Mouse (Mus musculus) v-Abl transformed pro-B cells (cell line): ENCODE data around the gene Nr2f2.

Experiments
- in situ Hi-C, 2 experiments: fragments of 400-800 bp; cut with MboI; formaldehyde crosslinking; loops; one replicate each; pipeline ENCODE4 v1.15.1; 2025; ENCODE audit not compliant: unreplicated experiment in 2 of 2

The Nr2f2 gene

DNA sequence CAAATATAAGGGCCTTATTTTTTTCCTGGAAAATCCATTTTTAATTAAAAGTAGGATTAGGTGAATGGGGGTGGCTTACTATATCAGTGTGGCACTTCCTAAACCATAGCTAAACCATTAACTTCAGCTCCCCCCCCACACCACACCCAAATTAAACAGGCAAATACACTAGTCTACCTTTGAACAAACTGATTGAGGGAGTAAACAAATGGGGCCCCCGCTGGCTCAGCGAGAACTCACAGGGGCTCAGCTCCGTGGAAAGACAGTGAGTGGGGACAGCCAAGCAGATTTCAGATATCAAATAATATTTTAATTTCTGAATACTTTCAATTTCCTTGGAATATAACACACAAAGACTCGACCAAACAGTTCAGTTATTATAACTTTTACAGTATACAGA lies 13.4 kb downstream of the Nr2f2 start:
- in situ Hi-C loops = no loop called here

DNA sequence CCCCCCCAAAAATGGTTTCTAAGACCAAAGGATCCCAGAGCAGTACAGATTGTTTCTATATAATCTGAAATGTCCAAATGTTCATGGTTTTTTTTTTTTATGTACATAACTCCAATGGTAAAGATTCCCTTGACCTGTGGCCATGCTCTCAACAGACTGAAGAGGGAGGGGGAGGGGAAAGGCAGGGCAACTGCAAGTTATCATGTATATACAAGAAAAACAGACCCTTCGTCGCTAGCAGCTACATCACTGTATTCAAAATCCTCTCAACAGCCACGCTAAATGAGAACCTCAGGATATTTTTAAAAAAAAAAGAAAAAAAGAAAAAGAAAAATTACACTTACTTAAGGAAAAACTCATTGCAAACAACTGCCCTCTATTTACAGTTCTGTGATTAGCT lies 13.9 kb downstream of the Nr2f2 start:
- in situ Hi-C loops = no loop called here

- in situ Hi-C loops = no loop called here
Observed at GRCm38 (mm10) chr7:70351981-70352560, 14.5 kb downstream of the Nr2f2 start.

DNA sequence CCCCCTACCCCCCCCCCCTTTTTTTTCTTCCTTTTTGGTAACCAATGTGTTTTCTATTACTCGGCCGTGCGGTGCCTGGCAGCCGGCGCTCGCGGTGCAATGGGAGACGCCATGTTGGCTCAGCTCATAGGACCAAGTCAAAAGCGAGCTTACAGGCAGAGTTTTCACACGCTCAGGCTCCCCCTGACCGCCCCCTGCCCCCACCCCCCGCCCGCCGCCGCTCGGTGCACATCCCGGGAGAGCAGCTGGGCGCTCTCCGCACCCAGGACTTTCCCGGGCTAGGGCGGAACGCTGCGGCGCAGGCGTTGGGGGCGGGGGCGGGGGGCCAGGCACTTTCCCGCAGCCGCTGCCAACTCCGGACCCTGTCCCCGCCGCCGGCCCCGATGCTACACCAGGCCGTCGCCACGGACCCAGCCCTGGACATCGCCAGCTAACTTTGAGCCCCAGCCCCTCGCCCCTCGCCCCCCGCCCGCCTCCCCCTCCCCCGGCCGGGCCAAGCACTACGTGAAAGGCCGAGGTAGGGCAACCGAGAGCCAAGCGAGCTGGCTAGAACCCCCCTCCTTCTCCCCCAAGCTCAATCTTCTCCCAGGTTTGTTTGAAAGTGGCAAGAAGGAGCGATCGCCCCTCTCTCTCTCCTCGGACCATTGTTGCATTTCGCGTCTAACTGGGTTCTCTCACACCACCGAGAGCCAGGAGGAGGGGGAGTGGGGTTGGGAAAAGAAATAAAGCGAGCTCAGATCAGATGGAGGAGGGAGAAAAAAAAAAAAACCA lies 15.6 kb downstream of the Nr2f2 start:
- in situ Hi-C loops = no loop called here

DNA sequence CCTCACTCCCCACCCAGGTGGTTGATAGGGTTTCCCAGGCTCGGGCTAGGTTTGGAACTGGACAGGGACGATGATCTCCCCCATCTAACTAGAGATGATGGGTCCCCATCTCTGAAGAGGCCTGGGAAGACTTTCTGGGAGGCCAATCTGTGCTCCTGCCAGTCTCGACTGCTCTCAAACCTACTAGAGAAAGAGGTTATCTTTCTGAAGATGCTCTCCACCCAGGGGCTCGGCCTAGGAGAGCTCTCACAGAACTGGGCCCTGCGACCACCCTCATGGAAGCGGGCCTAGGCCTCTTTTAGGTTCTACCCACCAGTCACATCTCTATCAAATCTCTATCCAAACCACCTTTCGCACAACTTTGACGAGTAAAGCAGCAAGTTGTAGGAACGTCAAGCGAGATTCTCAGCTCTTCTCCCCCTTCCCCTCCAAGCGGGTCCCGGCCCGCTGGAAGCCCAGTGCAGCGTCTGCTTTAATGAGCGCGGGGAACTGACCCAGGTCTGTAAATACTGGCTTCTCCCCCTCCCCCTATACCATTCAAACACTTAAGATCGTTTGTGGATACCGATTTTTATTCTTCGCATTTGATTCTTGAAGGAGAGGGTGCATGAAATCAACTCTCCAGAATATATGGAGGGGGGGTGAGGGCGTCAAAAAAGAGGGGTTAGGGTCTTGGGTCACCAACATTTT lies 16.4 kb downstream of the Nr2f2 start:
- in situ Hi-C loops = no loop called here

DNA sequence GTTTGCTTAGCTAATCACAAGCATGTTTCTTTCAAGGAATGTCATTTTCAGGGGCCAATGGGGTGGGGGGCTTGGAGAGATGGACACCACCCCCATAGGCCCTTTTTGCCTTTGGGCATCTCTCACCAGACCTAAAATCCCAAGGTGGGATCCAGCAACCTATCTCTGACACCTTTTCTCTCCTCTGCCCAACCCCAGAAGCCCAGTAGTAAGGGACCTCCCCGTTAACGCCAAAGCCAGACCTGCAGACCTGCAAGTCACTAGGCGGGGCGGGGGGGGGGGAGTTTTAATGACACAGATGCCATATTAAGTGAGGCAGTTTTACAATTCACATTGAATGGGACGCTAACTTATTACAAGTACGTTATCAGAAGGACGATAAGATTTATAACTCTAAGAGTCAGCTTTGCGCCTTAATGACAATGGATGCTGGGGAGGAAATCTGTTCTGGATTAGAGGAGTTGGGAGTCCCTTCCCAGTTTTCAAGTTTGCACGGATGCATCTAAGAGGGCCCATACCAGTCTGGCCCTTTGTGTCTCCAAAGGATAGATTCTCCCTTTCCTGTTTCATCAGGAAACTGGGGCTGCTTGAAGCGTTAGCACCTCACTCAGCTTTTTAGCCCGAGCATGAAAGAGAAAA lies 17.4 kb downstream of the Nr2f2 start:
- in situ Hi-C loops = no loop called here

DNA sequence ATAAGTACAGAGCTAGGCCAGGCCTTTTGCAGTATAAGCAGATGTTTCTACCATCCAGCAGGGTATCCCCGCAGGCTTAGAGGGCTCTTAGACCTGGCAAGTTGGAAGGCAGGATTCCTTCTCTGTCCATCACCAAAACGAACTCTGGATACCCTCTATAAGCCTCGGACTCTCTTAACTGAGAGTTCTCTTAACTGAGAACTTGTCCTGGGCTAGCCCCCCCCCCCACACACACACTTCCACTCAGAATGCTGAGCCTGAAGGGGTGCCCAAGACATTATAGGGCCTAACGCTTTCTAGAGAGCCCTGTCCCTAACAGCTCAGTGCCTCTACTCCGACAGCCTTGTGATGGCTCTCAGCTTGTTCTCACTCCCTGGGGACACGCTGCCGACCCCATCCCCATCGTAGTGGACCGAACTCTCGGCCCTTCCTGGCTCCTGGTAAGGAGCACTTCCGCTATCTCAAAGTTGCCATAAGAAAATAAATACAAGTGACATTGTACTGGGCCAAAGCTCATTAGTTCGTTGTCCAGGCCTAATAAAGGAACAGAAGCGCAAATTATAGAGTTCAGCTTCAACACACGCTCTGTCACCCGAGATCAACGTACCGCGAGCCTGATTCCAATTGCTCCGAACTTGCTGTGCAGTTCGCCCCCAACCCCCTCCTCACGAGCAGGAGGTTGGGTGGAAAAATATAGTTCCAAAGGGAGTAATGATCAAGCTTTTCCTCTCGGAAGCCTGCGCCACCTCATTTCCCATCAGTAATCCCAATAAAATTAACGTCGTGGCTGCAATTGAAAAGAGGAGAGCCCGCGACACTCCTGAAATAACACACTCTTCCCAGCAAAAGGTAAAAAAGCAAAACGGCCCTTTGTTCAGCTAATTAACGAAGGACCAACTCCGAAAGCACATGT lies 18.2 kb downstream of the Nr2f2 start:
- in situ Hi-C loops = no loop called here

DNA sequence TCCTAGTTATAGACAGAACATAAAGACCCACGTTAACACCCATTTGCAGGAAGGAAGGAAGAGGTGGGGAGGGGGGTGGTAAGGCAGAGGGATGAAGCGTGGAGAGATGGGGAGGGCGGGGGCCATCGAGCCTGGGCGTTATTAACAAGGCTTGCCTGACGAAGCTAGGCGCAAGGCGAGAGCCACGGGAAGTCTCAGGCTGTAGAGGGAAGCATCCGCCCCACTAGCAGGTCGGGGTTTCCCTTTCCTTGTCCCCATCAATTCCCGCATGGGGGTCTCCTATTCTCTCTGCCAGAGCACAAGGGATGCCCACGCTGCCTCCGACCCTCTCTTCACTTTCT lies 18.9 kb downstream of the Nr2f2 start:
- in situ Hi-C loops = no loop called here

GRCm38 (mm10) chr7:70346951-70347617 lies 19.5 kb downstream of the Nr2f2 start:
- in situ Hi-C loops = no loop called here

GRCm38 (mm10) chr7:70346010-70346536 lies 20.5 kb downstream of the Nr2f2 start:
- in situ Hi-C loops = no loop called here

GRCm38 (mm10) chr7:70343426-70343825 lies 23.1 kb downstream of the Nr2f2 start:
- in situ Hi-C loops = no loop called here

GRCm38 (mm10) chr7:70342771-70343170 lies 23.8 kb downstream of the Nr2f2 start:
- in situ Hi-C loops = no loop called here

DNA sequence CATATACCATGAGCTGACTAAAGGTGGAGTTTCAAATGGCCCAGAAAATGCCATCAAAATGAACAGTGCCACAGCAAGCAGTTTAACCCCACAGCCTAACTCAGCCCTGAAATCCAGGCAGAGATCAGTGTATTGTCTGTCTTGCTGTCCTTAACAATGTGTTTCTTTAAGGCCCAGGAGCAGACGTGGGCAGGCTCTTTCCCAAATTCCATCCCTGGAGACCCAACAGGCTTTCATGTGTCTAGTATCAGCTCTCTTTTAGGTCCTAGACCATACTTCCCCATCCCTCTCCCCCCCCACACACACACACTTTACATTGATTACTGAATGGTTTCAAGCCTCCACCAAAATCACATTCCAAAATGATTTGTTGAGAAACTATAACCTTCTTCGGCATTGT lies 24.5 kb downstream of the Nr2f2 start:
- in situ Hi-C loops = no loop called here

DNA sequence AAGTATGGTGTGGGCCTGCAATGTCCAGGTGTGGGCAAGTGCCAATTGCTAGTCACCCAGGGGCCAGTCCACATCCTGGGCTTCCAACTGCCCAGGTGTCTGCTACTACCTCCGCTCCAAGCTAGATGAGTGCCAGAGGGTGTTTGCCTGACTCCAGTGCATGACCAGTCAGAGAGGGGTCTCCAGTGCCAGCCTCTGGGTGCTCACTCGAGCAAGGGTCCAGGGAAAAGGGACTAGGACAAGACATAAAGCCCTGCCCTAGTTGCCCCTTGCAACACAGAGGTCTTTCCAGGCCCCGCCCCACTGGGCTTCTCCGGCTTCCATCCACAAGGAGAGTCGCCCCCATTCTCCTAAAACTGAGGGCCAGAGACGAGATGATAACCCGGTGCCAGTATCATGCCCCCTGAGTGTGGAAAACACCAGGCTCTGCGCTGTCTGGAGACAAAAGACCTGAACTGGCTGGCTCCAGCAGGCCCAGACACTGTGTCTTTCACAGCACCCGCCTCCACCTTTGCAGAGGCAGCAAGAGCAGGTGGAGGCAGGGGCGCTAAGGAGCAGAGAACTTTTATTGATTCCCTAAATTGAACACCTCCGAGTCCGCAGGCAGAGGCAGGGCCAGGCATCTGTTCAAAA lies 26.4 kb downstream of the Nr2f2 start:
- in situ Hi-C loops = no loop called here

DNA sequence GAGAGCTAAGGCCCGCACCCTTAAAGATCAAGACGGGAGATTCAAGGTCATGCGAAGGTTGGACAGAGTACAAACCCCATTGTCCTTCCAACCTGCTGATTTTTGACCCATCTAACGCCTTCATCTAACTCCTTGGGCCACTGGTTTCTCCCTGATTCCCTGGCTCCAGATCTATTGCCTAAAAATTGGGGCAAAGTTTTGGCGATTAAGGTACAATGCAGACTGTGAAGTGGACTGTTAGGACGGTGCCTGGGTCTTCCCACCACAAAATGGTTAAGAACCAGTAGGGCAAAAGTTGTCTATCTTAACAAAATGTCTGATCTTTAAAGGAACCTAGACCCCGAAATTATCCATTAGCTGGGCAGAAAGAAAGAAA lies 28.3 kb downstream of the Nr2f2 start:
- in situ Hi-C loops = no loop called here

GRCm38 (mm10) chr7:70337581-70338264 lies 28.8 kb downstream of the Nr2f2 start:
- in situ Hi-C loops = no loop called here

DNA sequence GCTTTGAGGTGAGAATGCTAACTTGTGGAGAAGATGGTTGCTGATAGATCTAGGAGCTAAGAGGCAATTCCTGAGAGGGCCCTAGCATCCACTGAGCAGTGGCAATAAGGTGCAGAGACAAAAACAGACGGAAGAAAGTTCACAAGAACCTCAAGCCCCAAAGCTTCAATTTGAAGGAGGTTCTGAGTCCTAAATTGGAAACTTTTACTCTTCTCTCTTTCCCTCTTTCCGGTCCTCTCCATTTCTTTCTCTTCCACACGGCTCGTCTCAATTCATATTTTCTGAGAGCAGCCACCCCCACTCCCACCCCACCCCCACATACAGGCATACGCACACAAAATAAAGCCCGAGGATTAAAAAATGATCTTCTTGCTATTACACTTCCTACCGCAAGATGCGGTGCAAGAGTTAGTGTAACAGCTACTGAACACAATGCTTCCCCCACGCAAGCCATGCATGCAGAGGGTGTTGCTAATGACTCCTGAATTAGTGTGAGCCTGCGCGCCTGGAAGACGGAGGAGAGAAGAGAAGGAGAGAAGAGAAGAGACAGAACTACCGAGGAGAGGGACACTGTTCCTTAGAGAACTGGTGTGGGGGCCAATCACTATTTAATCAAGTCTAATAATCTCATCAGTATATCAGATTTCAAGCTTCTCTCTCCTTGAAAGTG lies 29.8 kb downstream of the Nr2f2 start:
- in situ Hi-C loops = no loop called here

GRCm38 (mm10) chr7:70336126-70336525 lies 30.4 kb downstream of the Nr2f2 start:
- in situ Hi-C loops = no loop called here
